Mouse (Mus musculus): ENCODE measurements around the gene Spryd7.
"Not testable (repeated sequence)": the region's sequence is repeated elsewhere in the genome, so short reads cannot be mapped to it uniquely, and the experiment has no call there.

The Spryd7 gene

DNA sequence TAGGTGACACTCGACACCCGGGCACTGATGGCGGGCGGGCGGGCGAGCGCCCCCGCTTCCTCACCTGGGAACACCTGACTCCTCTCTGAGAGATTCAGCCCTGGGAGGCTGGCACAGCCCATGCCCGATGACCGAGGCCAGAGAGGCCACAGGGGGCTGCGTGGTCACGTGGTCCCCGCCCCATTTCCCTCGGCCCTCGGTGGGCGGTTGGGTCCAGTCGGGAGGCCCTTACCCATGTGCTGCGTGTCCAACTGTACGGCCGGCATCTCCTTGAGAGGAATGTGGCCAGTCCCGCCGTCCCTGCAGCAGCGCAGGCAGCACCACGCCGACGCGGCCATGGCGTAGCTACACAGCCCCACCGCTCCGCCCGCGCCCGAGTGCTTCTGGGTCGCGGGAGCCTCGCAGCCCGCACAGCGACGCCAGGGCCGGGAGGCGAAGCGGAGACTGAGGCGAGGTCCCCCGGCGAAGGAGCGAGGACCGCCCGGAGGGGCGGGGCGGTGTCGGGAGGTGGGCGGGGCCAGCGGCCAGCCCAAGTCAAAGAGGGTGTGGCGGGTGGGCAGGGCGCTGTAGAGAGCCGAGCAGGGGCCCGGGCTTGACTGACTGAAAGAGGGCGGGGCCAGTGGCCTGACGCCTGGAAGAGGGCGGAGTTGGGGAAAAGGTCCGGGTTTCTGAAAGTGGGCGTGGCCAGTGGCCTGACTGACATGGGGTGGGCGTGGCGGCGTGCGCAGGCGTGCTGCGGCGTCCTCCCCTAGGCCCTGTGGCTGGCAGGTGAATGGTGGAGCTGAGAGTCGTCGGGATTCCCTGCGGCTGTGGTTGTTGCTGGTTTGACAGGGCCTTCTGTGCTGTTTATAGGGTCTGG, at the start of gene Spryd7:
TSS of gene Spryd7 (minus strand) at position 598 of the 859 bp plus-strand sequence.
- Histone ChIP-seq H3K36me3 (ENCODE audit: control insufficient read depth, insufficient read depth, low read length, poor library complexity, severe bottlenecking) (no peaks in the 10 kb centered on the region), H3K27me3 (ENCODE audit: control insufficient read depth, insufficient read depth, low read length, poor library complexity, severe bottlenecking) (no peaks in the 10 kb centered on the region)
- peak; percentile 99 for DNase-seq (ENCODE audit: low read depth, low spot score)

GRCm38 (mm10) chr14:61606088-61606487, 49.4 kb upstream of the Spryd7 start:
- not testable (repeated sequence) for DNase-seq (ENCODE audit: low read depth, low spot score); H3K36me3 ChIP-seq (ENCODE audit: control insufficient read depth, insufficient read depth, low read length, poor library complexity, severe bottlenecking); H3K27me3 ChIP-seq (ENCODE audit: control insufficient read depth, insufficient read depth, low read length, poor library complexity, severe bottlenecking)

- H3K36me3 ChIP-seq (ENCODE audit: control insufficient read depth, insufficient read depth, low read length, poor library complexity, severe bottlenecking) = 0 out of 2 replicates have a peak, but pooled peaks cover 2% of the 10 kb centered on the region
- DNase-seq (ENCODE audit: low read depth, low spot score) = no peak
- no peaks in the 10 kb centered on the region for H3K27me3 ChIP-seq (ENCODE audit: control insufficient read depth, insufficient read depth, low read length, poor library complexity, severe bottlenecking)
Measured at GRCm38 (mm10) chr14:61604081-61604480, 47.4 kb upstream of the Spryd7 start.

DNA sequence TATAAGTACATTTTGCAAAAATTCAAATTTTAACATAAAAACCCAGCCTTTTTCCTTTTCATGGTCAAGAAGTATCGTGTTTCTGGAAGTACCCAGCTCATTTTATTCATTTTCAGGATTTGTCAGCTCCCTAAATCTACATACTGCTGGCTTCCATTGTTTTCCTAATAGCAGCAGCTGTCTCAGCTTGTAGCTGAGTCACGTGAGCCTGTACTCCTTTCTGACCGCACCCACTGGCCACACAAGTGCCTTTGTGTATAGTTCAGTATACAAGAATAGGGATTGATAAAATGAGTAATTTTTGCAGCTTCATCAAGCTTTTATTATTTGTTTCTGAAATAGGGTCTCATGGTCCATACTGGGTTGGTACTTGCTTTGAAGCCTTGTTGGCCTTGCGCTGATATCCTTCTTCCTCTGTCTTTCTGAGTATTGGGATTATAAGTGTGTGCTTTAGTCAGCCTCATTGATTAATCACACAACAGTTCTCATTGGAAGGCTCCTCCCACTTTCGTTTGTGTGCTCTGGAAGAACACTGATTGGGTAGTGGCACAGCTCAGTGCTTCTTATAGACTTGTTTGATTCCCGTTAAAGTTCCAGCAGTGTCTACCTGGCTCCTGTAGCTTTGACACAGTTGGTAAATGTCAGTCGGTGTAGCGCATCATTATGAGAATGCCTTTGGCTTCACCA, 46.5 kb upstream of the Spryd7 start:
- Histone ChIP-seq H3K36me3 (ENCODE audit: control insufficient read depth, insufficient read depth, low read length, poor library complexity, severe bottlenecking) (0 out of 2 replicates have a peak, but pooled peaks cover 2% of the 10 kb centered on the region), H3K27me3 (ENCODE audit: control insufficient read depth, insufficient read depth, low read length, poor library complexity, severe bottlenecking) (no peaks in the 10 kb centered on the region)
- no peak for DNase-seq (ENCODE audit: low read depth, low spot score)

GRCm38 (mm10) chr14:61601348-61601747, 44.7 kb upstream of the Spryd7 start:
- H3K36me3 ChIP-seq (ENCODE audit: control insufficient read depth, insufficient read depth, low read length, poor library complexity, severe bottlenecking) = 0 out of 2 replicates have a peak, but pooled peaks cover 2% of the 10 kb centered on the region
- H3K27me3 ChIP-seq (ENCODE audit: control insufficient read depth, insufficient read depth, low read length, poor library complexity, severe bottlenecking) = no peaks in the 10 kb centered on the region
- DNase-seq (ENCODE audit: low read depth, low spot score) = no peak

DNA sequence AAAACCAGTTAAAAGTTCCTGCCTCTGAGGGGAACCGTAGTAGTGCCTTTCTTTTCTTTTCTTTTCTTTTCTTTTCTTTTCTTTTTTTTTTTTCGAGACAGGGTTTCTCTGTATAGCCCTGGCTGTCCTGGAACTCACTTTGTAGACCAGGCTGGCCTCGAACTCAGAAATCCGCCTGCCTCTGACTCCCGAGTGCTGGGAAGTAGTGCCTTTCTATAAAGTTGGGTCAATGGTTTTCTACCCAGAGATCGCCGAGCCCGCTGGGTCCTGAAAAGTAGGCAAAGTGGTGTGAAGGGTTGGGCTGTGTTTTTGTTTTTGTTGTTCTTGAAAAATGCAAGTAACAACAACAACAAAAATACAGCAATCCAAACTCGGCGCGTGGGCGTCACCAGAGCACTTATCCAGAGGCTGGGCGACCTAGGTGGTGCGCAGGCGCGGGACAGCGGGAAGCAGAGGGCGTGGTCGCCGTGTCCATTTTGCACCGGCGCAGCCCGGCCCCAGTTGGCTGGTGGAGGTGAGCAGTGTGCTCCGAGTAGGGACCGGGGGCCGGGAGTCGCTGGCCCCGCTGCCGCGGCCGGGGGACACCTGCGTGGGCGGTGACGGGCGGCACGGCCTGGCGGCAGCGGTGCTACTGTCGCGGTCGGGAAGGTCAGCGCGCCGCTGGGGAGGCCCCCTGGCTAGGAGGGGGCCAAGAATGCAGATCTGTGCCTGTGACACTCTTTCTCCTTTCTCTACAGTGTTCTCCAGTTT, 42.5 kb upstream of the Spryd7 start:
- H3K36me3 ChIP-seq (ENCODE audit: control insufficient read depth, insufficient read depth, low read length, poor library complexity, severe bottlenecking) = 0 out of 2 replicates have a peak, but pooled peaks cover 2% of the 10 kb centered on the region
- no peaks in the 10 kb centered on the region for H3K27me3 ChIP-seq (ENCODE audit: control insufficient read depth, insufficient read depth, low read length, poor library complexity, severe bottlenecking)
- DNase-seq (ENCODE audit: low read depth, low spot score) = peak; percentile 81

GRCm38 (mm10) chr14:61597968-61598367, 41.3 kb upstream of the Spryd7 start, which contains the start of gene Trim13:
Gene Trim13, plus strand, starts transcription at chr14:61598247.
- H3K27me3 ChIP-seq (ENCODE audit: control insufficient read depth, insufficient read depth, low read length, poor library complexity, severe bottlenecking) = no peaks in the 10 kb centered on the region
- H3K36me3 ChIP-seq (ENCODE audit: control insufficient read depth, insufficient read depth, low read length, poor library complexity, severe bottlenecking) = no peaks in the 10 kb centered on the region
- DNase-seq (ENCODE audit: low read depth, low spot score) = no peak

DNA sequence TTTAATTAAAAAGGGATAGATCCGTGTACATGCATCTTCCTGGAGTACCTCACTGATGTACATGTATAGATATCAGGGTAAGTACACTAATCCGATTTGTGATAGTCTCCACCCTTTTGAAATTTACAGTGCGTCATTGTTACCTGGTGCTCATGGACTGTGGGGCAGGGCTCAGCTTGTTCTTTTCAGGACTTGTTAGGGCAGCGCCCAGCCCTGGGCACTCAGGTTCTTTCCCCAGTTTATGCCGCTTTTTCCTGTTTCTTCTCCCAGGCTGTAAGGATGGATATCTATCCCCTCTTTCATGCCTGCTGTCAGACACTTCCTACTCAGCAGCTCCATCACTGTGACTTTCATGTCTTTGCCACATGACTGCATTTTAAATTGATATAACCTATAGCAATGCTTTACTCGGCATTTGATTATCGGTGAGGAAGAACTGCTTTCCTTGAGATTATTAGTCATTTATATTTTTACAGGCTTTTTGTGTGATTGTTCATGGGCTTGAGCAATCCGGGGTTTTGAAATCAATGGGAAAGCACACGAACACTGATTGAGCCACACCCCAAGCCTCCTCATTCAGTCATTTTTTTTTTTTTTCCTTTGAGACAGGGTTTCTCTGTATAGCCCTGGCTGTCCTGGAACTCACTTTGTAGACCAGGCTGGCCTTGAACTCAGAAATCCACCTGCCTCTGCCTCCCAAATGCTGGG, 40.2 kb upstream of the Spryd7 start:
- no peak for DNase-seq (ENCODE audit: low read depth, low spot score)
- Histone ChIP-seq H3K27me3 (ENCODE audit: control insufficient read depth, insufficient read depth, low read length, poor library complexity, severe bottlenecking) (no peaks in the 10 kb centered on the region), H3K36me3 (ENCODE audit: control insufficient read depth, insufficient read depth, low read length, poor library complexity, severe bottlenecking) (no peaks in the 10 kb centered on the region)

- Histone ChIP-seq H3K27me3 (ENCODE audit: control insufficient read depth, insufficient read depth, low read length, poor library complexity, severe bottlenecking) (no peaks in the 10 kb centered on the region), H3K36me3 (ENCODE audit: control insufficient read depth, insufficient read depth, low read length, poor library complexity, severe bottlenecking) (no peaks in the 10 kb centered on the region)
- DNase-seq (ENCODE audit: low read depth, low spot score) = peak; percentile 19
Measured at GRCm38 (mm10) chr14:61589288-61590065, 32.8 kb upstream of the Spryd7 start.

DNA sequence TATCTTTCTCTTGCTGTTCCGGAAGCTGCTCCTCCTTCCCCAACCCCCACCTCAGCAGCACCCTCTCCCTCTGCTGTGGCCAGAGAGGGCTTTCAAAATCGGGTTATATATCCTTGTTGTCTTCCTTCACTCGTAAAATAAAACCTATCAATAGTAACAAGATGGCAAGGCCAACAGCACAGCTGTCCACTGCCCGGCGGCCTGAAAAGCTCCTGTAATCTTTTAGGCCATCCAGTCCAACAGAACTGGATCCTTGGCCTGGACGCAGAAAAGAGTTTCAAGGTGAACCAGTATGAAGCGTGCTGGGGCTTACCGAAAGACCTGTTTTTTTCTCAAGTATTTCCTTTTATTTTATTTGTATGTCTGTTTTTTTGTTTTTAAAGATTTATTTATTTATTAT, 19.3 kb upstream of the Spryd7 start:
- DNase-seq (ENCODE audit: low read depth, low spot score) = no peak
- H3K27me3 ChIP-seq (ENCODE audit: control insufficient read depth, insufficient read depth, low read length, poor library complexity, severe bottlenecking) = no peaks in the 10 kb centered on the region
- H3K36me3 ChIP-seq (ENCODE audit: control insufficient read depth, insufficient read depth, low read length, poor library complexity, severe bottlenecking) = no peaks in the 10 kb centered on the region

DNA sequence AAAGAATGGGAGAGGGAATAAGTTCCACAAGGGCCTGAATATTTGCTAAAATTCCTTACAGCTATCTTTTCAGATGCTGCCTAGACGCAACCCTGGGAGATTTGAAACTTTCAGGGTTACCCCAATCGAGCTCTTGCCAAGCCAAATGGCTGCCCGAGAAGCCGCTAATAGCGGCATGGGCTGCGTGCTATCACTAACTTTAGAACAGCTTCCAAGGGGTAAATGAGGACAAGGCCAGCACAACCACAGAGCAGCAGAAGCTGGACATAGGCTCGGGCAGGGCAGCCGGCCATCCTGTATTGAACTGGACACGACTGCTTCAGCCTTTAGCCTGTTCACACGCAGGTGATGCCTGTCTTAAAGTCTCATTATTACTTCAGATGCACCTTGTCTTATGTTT, 18.4 kb upstream of the Spryd7 start:
- Histone ChIP-seq H3K36me3 (ENCODE audit: control insufficient read depth, insufficient read depth, low read length, poor library complexity, severe bottlenecking) (no peaks in the 10 kb centered on the region), H3K27me3 (ENCODE audit: control insufficient read depth, insufficient read depth, low read length, poor library complexity, severe bottlenecking) (no peaks in the 10 kb centered on the region)
- DNase-seq (ENCODE audit: low read depth, low spot score) = no peak

DNA sequence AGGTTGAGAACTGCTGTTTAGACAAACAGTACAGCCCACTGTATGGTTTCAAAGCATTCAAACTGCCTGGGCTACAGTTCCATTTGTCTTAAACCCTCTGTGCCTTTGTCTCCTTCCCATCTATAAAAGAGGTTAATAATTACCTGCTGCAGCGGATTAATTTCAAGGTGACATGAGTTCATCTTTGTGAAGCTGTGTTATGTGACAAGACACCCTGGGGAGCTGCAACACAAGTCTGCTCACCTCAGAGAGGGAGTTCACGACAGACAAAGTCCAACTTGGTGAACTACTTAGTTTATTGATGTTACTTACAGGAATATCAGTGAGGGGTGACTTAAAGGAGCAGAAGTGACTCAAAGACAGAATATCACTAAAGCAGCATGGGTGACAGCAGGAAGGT, 15.4 kb upstream of the Spryd7 start:
- H3K36me3 ChIP-seq (ENCODE audit: control insufficient read depth, insufficient read depth, low read length, poor library complexity, severe bottlenecking) = no peaks in the 10 kb centered on the region
- no peak for DNase-seq (ENCODE audit: low read depth, low spot score)
- H3K27me3 ChIP-seq (ENCODE audit: control insufficient read depth, insufficient read depth, low read length, poor library complexity, severe bottlenecking) = no peaks in the 10 kb centered on the region

DNA sequence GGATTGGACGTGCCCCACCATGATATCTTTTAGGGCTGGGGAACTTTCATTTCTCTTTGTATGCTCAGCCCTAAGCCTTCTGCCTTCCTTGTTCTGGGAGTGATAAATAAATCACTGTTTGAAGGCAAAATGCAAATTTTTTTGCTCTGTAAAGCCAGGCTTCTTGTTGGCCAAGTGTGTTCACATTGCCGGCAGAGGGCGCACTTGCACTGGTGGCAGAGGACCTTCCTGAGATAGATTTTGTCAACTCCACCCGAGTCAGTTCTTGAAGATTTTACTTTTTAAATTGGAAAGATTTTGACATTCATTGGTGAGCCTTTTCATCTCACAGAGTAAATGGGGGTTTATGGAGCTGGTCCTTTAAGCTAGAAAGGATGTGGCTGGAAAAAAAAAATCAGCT, 14.7 kb upstream of the Spryd7 start:
- no peaks in the 10 kb centered on the region for H3K27me3 ChIP-seq (ENCODE audit: control insufficient read depth, insufficient read depth, low read length, poor library complexity, severe bottlenecking)
- DNase-seq (ENCODE audit: low read depth, low spot score) = peak; percentile 92
- no peaks in the 10 kb centered on the region for H3K36me3 ChIP-seq (ENCODE audit: control insufficient read depth, insufficient read depth, low read length, poor library complexity, severe bottlenecking)

DNA sequence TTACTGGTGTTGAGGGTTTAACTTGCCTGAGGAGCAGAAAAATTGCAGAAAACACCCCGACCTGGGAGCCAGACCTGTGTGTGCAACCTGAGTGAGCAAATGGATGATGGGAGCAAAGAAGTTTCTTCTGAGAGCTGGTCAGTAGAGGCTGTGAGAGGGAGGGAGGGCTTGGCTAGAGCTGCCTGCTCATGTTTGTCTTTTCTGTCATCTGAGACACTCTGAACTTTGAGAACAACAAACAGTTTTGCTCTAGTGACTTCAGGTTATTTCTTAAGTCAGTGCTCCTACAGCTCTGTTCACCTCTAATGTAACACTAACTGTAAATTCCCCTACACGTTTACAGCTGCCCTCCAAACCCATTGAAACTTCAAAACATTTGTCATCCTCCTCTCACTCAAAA, 12.7 kb upstream of the Spryd7 start:
- H3K27me3 ChIP-seq (ENCODE audit: control insufficient read depth, insufficient read depth, low read length, poor library complexity, severe bottlenecking) = no peaks in the 10 kb centered on the region

More for the DNA sequence above, 12.7 kb upstream of the Spryd7 start:
- H3K36me3 ChIP-seq (ENCODE audit: control insufficient read depth, insufficient read depth, low read length, poor library complexity, severe bottlenecking) = no peaks in the 10 kb centered on the region
- DNase-seq (ENCODE audit: low read depth, low spot score) = no peak
